Mouse (Mus musculus) T-helper 17 cell (primary cell): ENCODE measurements at regions not wholly inside any gene's neighbourhood (a gene's known extent, or its start where the extent isn't known, plus 50 kb on each side); places are given as distances from the start of the nearest gene placed in this dataset.

Experiments
- in situ Hi-C, 2 experiments: fragments of 300-600 bp; cut with MboI, MseI; formaldehyde crosslinking; loops; 1 replicate in 1 of 2; 2 replicates in 1 of 2; pipeline ENCODE4 v1.15.1; 2025; ENCODE audit warnings: high pct_unique_total_duplicates in 2 of 2

DNA sequence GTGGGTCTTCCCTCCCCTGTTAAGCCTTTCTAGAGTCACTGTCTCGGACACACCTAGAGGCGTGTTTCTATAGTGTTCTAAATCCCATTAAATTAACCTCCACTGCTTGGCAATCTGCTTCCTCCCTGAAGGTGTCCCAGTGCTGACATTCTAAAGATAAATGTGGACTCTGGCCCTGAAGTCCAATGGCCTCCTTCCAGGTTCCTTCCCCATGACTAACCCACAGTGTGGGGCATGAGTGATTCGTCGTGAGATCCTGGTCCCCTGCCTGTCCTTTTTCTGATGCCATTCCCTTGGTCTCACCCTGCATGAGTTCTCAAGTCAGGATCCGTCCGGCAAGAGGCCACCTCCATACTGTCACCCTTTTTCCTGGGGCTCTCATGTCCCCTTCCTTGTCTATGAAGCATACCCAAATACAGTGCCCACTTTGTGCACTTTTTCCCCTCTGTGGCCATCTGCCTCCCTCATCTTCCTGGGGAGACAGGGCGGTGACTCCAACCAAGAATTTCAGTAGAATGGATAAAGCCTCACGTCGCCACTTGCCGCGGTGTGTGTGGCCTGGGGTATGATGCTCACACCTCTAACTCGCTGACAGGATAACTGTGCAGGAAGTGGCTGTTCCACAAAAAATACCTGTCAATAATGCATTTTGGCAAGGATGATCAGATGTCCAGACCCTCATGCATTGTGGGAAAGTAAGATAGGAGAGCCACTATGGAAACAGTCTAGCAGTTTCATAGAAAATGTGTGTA is 152.9 kb downstream of the Gm9376 start:
- in situ Hi-C loops, result loop anchor here in 1 of 2 experiments (5.0 kb wide), 1 partner anchor 67 kb away; no protein-coding TSS in a partner anchor

- in situ Hi-C loops, result loop anchor here in 1 of 2 experiments (5.0 kb wide), 1 partner anchor 70 kb away; no protein-coding TSS in a partner anchor
Measured at GRCm38 (mm10) chr14:118422351-118423001, 155.7 kb downstream of the Gm9376 start.

DNA sequence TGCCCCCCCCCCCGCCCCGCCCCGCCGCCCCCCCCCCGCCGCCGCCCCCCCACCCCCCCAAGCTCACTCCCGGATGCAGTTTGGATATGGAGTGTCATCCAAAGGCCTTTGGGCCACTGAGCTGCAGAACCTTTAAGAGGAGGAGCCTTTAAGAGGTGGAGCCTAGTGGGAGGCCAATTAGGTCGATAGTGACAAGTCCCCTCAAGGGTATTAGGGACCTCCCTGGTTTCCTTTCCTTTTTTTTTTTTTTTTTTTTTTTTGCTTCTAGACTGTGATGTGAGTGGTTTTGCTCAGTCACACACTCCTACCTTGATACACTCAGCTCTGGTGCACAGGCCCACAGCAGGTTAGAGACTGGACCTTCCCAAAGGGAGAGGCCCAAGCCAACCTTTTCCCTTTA is 156.5 kb downstream of the Gm9376 start:
- in situ Hi-C loops, result loop anchor here in 1 of 2 experiments (5.0 kb wide), 1 partner anchor 71 kb away; no protein-coding TSS in a partner anchor

DNA sequence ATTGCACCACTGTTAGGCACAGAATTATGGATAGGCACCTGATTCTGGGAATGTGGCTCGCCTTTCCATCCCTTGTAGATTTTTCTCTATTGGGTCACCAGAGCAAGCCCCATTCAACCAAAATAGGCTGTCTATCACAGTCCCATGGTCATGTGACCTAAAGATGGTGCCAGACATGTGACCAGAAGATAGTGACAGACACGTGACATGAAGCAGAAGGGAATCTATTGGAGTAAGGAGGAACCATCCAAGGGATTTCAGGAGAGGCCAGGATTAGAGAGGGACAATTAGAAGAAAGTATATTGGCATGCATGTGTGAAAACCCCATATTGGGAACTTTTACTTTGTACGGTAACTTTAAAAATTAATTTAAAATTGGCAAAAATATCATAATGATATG is 159.8 kb downstream of the Gm9376 start:
- in situ Hi-C loops, result no loop called here

GRCm38 (mm10) chr14:118430286-118430685 is 163.5 kb downstream of the Gm9376 start:
- in situ Hi-C loops, result no loop called here

- in situ Hi-C loops, result no loop called here
Measured at GRCm38 (mm10) chr14:118430740-118431139, 164.0 kb downstream of the Gm9376 start.

GRCm38 (mm10) chr14:118431241-118431882 is 164.6 kb downstream of the Gm9376 start:
- in situ Hi-C loops, result no loop called here
